Mouse (Mus musculus) thymus, postnatal 10 days (tissue): ENCODE data around the gene Phf21a.

Experiments
- DNase-seq, 2 experiments: peaks; one replicate each; pipeline ENCODE4 v3.0.0; 2021; ENCODE audit warnings: low spot score in 2 of 2

Gene Phf21a

DNA sequence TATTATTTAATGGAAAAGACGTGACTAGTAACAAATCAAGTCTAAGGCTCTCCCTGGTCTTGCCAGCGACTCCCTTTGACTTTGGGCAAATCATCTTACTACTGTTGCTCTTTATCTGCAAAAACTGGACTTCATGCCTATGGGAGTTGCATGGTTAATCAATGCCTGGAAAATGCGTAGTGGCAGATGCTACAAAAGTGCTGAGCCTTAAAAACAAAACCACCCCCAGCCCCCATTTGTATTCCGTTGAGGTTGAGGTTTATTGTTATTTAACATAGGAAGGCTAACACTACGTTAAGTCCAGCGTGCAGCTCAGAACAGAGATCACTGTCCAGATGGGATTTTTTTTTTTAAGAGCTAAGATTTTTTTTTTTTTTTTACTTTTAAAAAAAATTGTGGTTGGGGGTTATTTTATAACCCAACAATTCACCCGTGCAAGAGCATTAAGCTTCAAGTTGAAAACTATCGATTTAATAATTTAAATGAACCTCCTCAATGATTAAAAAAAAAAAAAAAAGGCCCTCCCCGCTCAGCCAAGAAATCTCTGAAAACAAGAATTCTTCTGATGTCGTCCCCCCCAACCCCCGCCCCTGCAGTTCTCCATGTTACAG lies 89.3 kb downstream of the Phf21a start:
- DNase-seq = no peak

DNA sequence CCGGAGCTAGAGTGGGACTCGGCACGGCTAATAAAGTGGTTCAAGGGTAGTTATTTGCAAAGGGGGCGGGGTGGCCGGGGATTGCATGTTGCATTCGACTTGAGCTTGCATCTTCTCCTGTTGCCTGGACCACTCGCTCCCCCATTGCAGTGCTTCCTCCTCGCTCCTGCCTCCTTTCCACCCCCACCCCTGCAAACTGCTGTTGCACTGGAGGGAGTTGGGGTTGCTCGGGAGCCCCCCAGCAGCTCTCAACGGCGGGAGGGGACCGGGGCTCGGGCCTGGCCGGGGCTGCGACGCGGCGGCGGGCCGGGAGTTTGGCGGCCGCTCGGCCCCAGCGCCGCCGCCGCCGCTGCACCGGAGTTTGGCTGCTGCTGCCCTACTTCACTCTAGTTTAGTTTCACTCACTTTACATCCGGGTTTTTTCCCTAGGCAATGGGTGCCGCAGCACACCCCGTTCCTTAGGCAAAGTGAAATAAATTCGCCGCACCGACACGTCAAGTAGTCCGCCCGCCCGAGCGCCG lies 90.1 kb downstream of the Phf21a start:
- peak; percentile 78 to 84 for DNase-seq

DNA sequence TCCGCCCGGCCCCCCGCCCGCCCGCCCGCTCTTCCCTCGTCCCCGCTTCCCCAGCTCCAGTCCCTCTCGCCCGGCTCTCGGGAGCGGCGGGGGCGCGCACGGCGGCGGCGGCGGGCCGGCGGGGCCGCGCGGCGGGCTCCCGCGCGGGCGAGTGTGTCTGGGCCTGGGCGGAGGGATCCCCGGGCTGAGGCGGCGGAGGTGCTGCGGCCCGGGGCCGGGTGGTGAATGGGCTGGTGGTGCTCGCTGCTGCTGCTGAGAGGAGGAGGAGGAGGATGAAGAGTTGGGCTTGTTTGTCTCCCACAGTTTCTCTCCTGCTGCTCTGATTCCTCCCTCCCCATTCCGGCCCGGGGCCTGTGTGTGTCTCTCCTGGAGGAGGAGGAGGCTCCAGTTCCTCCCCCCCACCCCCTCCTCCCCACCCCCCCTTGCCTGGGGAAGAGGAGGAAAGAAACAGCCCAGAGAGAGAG lies 90.7 kb downstream of the Phf21a start:
- DNase-seq = peak; percentile 93 to 94

GRCm38 (mm10) chr2:92184077-92184921 lies 91.4 kb downstream of the Phf21a start:
- peak; percentile 30 to 59 for DNase-seq

DNA sequence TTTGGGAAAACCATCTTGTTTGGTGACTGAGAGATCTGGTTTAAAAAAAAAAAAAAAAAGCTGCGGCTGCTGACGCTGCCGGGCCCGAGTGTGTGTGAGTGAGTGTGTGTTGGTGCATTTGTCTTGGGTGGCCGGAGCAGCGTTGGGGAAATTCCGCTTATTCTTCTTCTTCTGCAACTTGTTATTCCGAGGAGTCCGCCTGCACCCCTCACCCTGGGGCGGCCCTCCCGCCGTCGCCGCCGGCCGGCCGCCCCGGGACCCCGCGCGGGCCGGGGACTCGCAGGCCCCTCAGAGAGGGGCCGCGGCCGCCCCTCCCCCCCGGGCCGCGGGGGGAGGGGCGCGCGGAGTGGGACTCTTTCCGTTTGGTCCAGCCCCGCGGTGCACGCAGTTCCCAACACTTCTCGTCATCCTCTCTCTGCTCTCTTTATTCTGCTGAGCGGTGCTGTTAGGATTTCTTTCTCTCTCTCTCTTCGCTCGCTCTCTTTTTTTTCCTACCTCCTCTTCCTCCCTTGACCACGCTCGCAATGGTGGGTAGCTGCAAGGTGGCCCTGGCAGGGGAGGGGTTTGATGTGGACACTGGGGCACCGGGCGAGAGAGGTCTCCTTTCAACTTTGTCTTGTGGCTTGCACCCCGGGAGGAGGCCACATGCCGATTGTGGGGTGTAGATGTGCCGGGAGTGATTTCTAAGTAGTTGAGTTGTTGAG lies 92.3 kb downstream of the Phf21a start:
- peak; percentile 32 to 36 for DNase-seq

DNA sequence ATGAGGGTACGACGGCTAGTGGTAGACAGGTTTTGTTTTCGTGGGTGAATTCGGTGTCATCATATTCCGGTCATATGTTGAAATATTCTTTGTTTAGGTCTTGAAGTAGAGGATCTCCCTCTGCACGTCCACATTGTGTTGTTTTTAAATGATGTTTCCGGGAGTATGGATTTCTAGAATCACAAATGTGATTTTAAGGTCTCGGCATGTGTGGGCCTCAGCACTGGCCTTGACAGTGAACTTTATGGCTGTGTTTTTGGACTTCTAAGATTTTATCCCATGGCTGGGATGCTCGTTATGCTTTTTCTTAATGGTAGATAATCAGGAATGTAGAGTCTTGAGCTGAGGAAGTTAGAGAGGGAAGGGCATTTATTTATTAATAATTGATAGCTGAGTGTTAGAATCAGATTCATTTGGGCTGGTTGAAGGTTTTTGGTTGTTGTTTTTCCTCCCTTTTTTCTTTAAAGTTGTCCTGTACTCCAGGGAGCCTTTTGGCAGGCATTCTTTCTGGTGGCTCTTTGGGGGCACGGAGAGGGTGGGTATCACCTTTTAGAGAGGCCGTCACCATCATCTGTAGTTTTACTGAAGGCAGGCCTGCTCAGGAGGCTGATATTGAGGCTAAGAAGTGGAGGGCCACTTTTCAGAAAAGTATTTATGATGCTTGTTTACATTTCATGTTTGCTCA lies 93.0 kb downstream of the Phf21a start:
- no peak for DNase-seq

- DNase-seq = peak in 1 of 2 experiments; percentile 39
Observed at GRCm38 (mm10) chr2:92187061-92187460, 94.1 kb downstream of the Phf21a start.

GRCm38 (mm10) chr2:92188744-92189143 lies 95.8 kb downstream of the Phf21a start:
- DNase-seq = no peak

- DNase-seq = no peak
Observed at GRCm38 (mm10) chr2:92190960-92191359, 98.0 kb downstream of the Phf21a start.

DNA sequence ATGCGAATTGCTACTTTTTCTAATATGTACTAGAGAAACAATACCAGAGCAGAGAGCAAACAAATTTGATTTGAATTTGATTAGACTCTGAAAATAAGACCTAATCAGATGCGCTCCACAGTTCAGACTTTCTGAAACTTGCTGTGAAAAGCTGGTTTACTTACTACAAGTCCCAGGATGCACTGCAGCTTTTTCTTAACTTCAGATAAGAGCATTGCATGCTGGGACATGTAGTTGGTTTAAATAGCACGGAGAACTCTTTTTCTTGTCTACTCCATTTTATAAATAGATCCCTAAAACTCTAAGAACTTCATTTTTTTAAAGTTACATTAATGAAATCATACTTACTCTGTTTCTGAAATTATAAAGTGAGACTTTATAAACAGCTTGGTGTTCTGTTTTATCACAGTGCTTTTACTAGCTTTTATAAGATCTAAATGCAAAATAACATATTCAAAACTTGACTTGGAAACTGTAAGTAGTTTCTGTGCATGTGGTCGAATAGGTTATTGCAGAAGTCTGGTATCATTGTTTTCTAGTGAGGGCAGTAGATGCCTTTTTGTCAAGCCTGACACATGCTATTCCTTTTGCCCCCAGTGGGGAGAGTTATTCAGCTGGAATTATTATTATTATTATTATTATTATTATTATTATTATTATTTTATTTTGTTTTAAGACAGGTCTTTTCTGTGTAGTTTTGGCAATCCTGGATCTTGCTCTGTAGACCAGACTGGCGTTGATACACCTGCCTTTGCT lies 99.1 kb downstream of the Phf21a start:
- DNase-seq = peak in 1 of 2 experiments; percentile 50

GRCm38 (mm10) chr2:92198126-92198525 lies 105.2 kb downstream of the Phf21a start:
- no peak for DNase-seq

DNA sequence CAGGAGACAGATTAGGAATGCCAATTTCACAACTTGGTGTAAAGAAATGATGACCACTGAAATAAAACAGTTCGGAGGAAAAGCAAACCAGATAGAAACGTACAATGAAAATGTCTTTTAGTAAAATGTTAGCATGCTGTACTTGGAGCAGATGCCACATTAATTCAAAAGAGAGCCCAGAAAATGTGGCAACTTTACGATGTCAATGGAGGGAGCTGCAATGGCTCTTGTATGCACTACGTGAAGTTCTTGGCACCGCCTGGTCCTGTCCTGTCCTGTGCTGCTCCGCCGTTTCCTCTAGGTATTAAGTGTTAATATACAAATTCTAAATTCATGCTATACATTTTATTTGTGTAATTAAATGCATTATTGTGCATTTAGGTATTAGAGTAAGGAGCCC lies 105.8 kb downstream of the Phf21a start:
- no peak for DNase-seq

- no peak for DNase-seq
Observed at GRCm38 (mm10) chr2:92199562-92200286, 106.8 kb downstream of the Phf21a start.

DNA sequence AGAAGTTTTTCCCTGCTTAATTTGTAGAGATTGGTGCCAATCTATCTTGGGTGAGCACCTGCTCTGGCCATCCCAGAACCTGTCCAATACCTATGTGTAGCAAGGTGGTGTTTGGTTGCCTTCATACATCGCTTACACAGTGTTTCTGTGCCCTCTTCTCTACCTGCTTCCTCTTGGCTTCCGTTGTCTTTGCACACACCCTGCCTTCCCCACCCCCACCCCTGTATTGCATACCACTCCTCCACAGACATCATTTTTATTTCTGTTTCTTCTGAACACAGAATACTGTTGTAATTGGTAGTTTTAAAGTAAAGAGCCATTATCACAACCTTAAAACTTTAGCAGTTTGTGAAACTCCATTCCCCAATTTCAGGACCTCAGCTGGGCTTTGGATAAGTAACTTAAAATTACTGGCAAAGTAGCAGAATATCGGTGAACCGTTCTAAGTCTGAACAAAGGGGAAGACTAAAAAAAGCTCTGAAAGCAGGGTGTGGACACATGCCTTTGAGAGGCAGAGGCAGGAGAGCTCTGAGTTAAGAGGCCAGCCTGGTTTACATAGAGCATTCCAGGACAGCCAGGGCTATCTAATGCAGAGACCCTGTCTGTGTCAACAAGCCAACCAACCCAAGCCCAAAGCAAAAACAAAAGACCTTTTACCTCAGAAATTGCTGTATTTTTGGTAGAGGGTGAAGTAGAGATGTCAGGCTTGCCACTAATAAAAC lies 109.6 kb downstream of the Phf21a start:
- DNase-seq = no peak

DNA sequence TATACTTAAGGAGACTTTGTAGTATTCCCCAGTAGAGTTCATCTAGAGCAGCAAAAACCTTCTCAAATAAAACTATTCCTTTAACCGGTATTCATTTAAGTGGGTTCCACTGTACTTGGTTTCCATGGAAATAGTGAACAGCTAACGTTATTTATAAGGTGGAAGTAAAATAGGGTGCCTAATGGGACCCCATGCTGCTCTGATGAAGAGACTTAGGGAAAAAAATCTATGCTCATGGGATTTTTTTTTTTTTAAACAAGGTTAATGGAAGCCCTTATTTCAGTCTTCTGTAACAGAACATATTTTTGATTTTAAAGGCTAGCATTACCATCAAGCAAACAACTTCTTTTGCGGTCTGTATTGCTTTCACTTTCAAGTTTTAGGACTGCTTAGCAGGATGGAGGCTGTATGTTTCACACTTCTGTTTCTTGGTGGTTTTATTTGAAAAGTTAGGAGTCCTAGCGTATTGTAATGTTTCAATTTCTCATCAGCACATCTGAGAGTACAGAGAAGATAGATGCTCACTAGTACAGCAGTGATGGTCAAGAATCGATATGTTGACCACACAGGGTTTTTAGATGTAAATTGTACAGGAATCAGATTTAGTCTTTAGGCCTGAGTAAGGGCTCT lies 112.2 kb downstream of the Phf21a start:
- no peak for DNase-seq

- DNase-seq = no peak
Observed at GRCm38 (mm10) chr2:92210409-92210808, 117.5 kb downstream of the Phf21a start.

- no peak for DNase-seq
Observed at GRCm38 (mm10) chr2:92221431-92221830, 128.5 kb downstream of the Phf21a start.

DNA sequence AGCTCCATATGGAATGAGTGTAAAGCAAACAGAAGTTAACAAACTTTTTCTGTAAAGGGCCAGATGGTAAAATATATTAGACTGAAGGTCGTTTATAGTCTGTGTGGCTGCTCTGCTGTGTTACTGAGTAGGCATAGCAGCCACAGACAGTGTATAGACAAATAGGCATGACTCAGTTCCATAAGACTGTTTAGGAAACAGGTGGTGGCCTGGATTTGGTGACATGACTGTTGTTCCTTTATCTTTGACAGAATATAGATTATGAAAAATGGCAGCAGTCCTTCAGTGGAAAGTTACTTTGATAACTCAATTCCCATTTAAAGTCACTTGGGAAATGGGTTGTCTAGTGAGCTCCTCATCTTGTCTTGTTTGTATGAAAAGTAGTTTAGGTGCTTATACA lies 132.7 kb downstream of the Phf21a start:
- DNase-seq = no peak

DNA sequence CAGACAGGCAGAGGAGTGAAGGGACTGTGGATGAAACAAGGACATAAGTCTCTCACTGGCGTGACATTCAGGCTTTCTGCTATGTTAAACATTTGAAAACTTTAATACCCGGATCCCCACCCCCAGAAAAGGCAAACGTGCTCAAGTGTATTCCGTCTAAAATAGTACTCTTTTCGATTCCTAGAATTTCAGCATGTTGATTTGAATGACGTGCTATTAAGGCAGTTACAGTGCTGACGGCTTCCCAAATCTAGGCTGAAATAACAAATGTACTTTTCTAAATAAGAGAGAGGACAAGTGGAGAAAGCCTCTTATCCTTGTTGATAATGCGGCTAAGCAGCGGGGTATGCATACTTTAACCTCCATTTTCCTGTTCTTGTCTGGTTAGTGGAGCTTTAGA lies 137.1 kb downstream of the Phf21a start:
- DNase-seq = no peak
